Mouse (Mus musculus) midbrain, embryonic 16.5 days (tissue): ENCODE data around the gene Sema5a. TPM values are rescaled to one million over a fixed set of nuclear protein-coding genes. Genes with fewer than 3 reads are reported as not detected.

ENCODE experiments used
- ATAC-seq: fragments of 200-750 bp; cut with Nextera tagmentation; 2 replicates; pipeline ENCODE4 v1.8.0; 2017; ENCODE audit warnings: moderate TSS enrichment
- H3K27ac ChIP-seq: fragments of 300-500 bp; sonication (generic); 2 replicates; pipeline ENCODE4 v1.5.1; 2014; ENCODE audit warnings: mild to moderate bottlenecking, low read length, mixed read lengths
- H3K27me3 ChIP-seq: fragments of 300-500 bp; sonication (generic); 2 replicates; pipeline ENCODE4 v1.6.1; 2014; ENCODE audit warnings: low read depth, low read length, mixed read lengths; ENCODE audit not compliant: control insufficient read depth, insufficient read depth
- H3K36me3 ChIP-seq: fragments of 300-500 bp; sonication (generic); 2 replicates; pipeline ENCODE4 v1.6.1; 2014; ENCODE audit warnings: mild to moderate bottlenecking, low read length, moderate library complexity, mixed read lengths; ENCODE audit not compliant: control insufficient read depth, insufficient read depth
- H3K4me1 ChIP-seq: fragments of 300-500 bp; sonication (generic); 2 replicates; pipeline ENCODE4 v1.6.1; 2014; ENCODE audit warnings: mild to moderate bottlenecking, low read length, mixed read lengths; ENCODE audit not compliant: control insufficient read depth, insufficient read depth
- H3K4me2 ChIP-seq: fragments of 300-500 bp; sonication (generic); 2 replicates; pipeline ENCODE4 v1.6.1; 2014; ENCODE audit warnings: mild to moderate bottlenecking, low read length, mixed read lengths
- H3K4me3 ChIP-seq: fragments of 300-500 bp; sonication (generic); 2 replicates; pipeline ENCODE4 v1.5.1; 2014; ENCODE audit warnings: low read depth, mild to moderate bottlenecking, low read length, moderate library complexity, mixed read lengths
- H3K9ac ChIP-seq: fragments of 300-500 bp; sonication (generic); 2 replicates; pipeline ENCODE4 v1.6.1; 2014; ENCODE audit warnings: low read depth, low read length, mixed read lengths
- H3K9me3 ChIP-seq: fragments of 300-500 bp; sonication (generic); replicated peaks from 2 replicates; pipeline ENCODE4 v1.6.1; 2014; ENCODE audit warnings: mild to moderate bottlenecking, low read length, mixed read lengths; ENCODE audit not compliant: control insufficient read depth, poor library complexity, severe bottlenecking
- WGBS: fragments of 180-500 bp; shearing (Covaris S2); extraction: QIAGEN DNeasy Blood & Tissue Kit; methylation state at CpG from one replicate; pipeline ENCODE4 v1.1.7; 2014; 5-methylcytosine and 5-hydroxymethylcytosine counted together
- polyA plus RNA-seq: library from polyadenylated mRNA; unstranded; fragments of >200 nt; fragmentation: Nextera tagmentation; extraction: Ambion mirVana; gene quantifications from 2 replicates; pipeline ENCODE4 v1.2.1, GENCODE M21; 2015

Sema5a gene
- polyA plus RNA-seq, 1 experiment from 2014 or later: 7.1 TPM

- Histone ChIP-seq H3K9ac (no peak overlapping the region), H3K4me2 (no peak overlapping the region), H3K27me3 (no peaks in the 10 kb centered on the region), H3K27ac (no peak overlapping the region), H3K4me1 (no peaks in the 10 kb centered on the region), H3K9me3 (no peaks in the 10 kb centered on the region), H3K4me3 (no peak overlapping the region), H3K36me3 (no peaks in the 10 kb centered on the region)
- WGBS: 82% methylated on average over 3 of the region's 3 CpGs
- no peak for ATAC-seq
Measured at GRCm38 (mm10) chr15:32407766-32408165, 163.2 kb downstream of the Sema5a start.

- Histone ChIP-seq H3K36me3 (no peaks in the 10 kb centered on the region), H3K27me3 (no peaks in the 10 kb centered on the region), H3K27ac (no peak overlapping the region), H3K4me3 (no peak overlapping the region), H3K4me1 (no peaks in the 10 kb centered on the region), H3K4me2 (no peak overlapping the region), H3K9ac (no peak overlapping the region), H3K9me3 (no peaks in the 10 kb centered on the region)
- no peak for ATAC-seq
- 97% methylated on average over 2 of the region's 2 CpGs for WGBS
Measured at GRCm38 (mm10) chr15:32416291-32416690, 171.7 kb downstream of the Sema5a start.

GRCm38 (mm10) chr15:32422631-32423030 is 178.0 kb downstream of the Sema5a start:
- Histone ChIP-seq H3K36me3 (no peaks in the 10 kb centered on the region), H3K9me3 (no peaks in the 10 kb centered on the region), H3K27ac (no peak overlapping the region), H3K4me3 (no peak overlapping the region), H3K4me1 (no peaks in the 10 kb centered on the region), H3K27me3 (no peaks in the 10 kb centered on the region), H3K4me2 (no peak overlapping the region), H3K9ac (no peak overlapping the region)
- no peak for ATAC-seq
- WGBS: 73% methylated on average over 6 of the region's 6 CpGs

- Histone ChIP-seq H3K4me1 (no peaks in the 10 kb centered on the region), H3K4me3 (no peak overlapping the region)
- no peak for ATAC-seq
Measured at GRCm38 (mm10) chr15:32423061-32423460, 178.5 kb downstream of the Sema5a start.

GRCm38 (mm10) chr15:32427188-32427924 is 182.7 kb downstream of the Sema5a start:
- no peak overlapping the region for H3K4me3 ChIP-seq
- 0 out of 2 replicates have a peak, but pooled peaks cover 3% of the 10 kb centered on the region for H3K4me1 ChIP-seq
- H3K27ac ChIP-seq: no peak overlapping the region
- 70% methylated on average over 7 of the region's 7 CpGs for WGBS
- no peaks in the 10 kb centered on the region for H3K36me3 ChIP-seq
- H3K9me3 ChIP-seq: no peaks in the 10 kb centered on the region
- no peaks in the 10 kb centered on the region for H3K27me3 ChIP-seq
- ATAC-seq: no peak
- H3K9ac ChIP-seq: no peak overlapping the region
- no peak overlapping the region for H3K4me2 ChIP-seq

More at GRCm38 (mm10) chr15:32423061-32423460, 178.5 kb downstream of the Sema5a start:
- H3K27ac ChIP-seq: no peak overlapping the region
- H3K27me3 ChIP-seq: no peaks in the 10 kb centered on the region
- 75% methylated on average over 6 of the region's 6 CpGs for WGBS
- no peaks in the 10 kb centered on the region for H3K36me3 ChIP-seq
- no peak overlapping the region for H3K4me2 ChIP-seq
- no peaks in the 10 kb centered on the region for H3K9me3 ChIP-seq
- H3K9ac ChIP-seq: no peak overlapping the region

- no peaks in the 10 kb centered on the region for H3K27me3 ChIP-seq
- no peak for ATAC-seq
- no peak overlapping the region for H3K9ac ChIP-seq
- H3K4me2 ChIP-seq: no peak overlapping the region
- no peaks in the 10 kb centered on the region for H3K36me3 ChIP-seq
- no peak overlapping the region for H3K4me3 ChIP-seq
- H3K4me1 ChIP-seq: peaks cover 3% of the 10 kb centered on the region; the same call in 1 of the 2 replicates
- H3K27ac ChIP-seq: no peak overlapping the region
- no peaks in the 10 kb centered on the region for H3K9me3 ChIP-seq
- WGBS: 71% methylated on average over 13 of the region's 13 CpGs
Measured at GRCm38 (mm10) chr15:32432927-32433832, 188.6 kb downstream of the Sema5a start.

- no peaks in the 10 kb centered on the region for H3K36me3 ChIP-seq
- peaks cover 3% of the 10 kb centered on the region; the same call in 1 of the 2 replicates for H3K4me1 ChIP-seq
- no peak overlapping the region for H3K9ac ChIP-seq
- H3K9me3 ChIP-seq: no peaks in the 10 kb centered on the region
- no peak; the same call in 1 of the 2 replicates for ATAC-seq
- no peaks in the 10 kb centered on the region for H3K27me3 ChIP-seq
- no peak overlapping the region for H3K27ac ChIP-seq
- no peak overlapping the region for H3K4me3 ChIP-seq
- no peak overlapping the region for H3K4me2 ChIP-seq
Measured at GRCm38 (mm10) chr15:32433833-32434155, 189.2 kb downstream of the Sema5a start.

GRCm38 (mm10) chr15:32434274-32434673 is 189.7 kb downstream of the Sema5a start:
- Histone ChIP-seq H3K36me3 (no peaks in the 10 kb centered on the region), H3K9me3 (no peaks in the 10 kb centered on the region), H3K9ac (no peak overlapping the region), H3K4me1 (peaks cover 3% of the 10 kb centered on the region; the same call in 1 of the 2 replicates), H3K27me3 (no peaks in the 10 kb centered on the region), H3K4me2 (no peak overlapping the region), H3K27ac (no peak overlapping the region), H3K4me3 (no peak overlapping the region)
- ATAC-seq: no peak; the same call in 1 of the 2 replicates

- no peak overlapping the region for H3K4me3 ChIP-seq
- H3K4me1 ChIP-seq: no peaks in the 10 kb centered on the region; the same call in 1 of the 2 replicates
- 26% methylated on average over 6 of the region's 6 CpGs for WGBS
- H3K27me3 ChIP-seq: no peaks in the 10 kb centered on the region
- no peak overlapping the region for H3K27ac ChIP-seq
- no peak overlapping the region for H3K4me2 ChIP-seq
- ATAC-seq: no peak
- H3K9me3 ChIP-seq: no peaks in the 10 kb centered on the region
- no peak overlapping the region for H3K9ac ChIP-seq
- no peaks in the 10 kb centered on the region for H3K36me3 ChIP-seq
Measured at GRCm38 (mm10) chr15:32437654-32438053, 193.0 kb downstream of the Sema5a start.
